Mouse (Mus musculus): ENCODE results near the gene Hbb-bh1. TPM values are rescaled to one million over a fixed set of nuclear protein-coding genes. Genes with fewer than 3 reads are reported as not detected.
"Not testable (repeated sequence)": the region's sequence is repeated elsewhere in the genome, so short reads cannot be mapped to it uniquely, and the experiment has no call there.

Gene Hbb-bh1
- total and polyA plus RNA-seq, 2 experiments from 2014 or later: not detected

- no peak overlapping the region for H3K4me3 ChIP-seq (ENCODE audit: low read depth, low read length)
- H3K27me3 ChIP-seq (ENCODE audit: insufficient read depth, low read length): no peaks in the 10 kb centered on the region
- DNase-seq: no peak
- WGBS: 64% methylated on average over 3 of the region's 3 CpGs
- H3K36me3 ChIP-seq (ENCODE audit: insufficient read depth): no peaks in the 10 kb centered on the region
- H3K4me1 ChIP-seq (ENCODE audit: insufficient read depth): no peaks in the 10 kb centered on the region
- no peak overlapping the region for H3K27ac ChIP-seq (ENCODE audit: low read depth, low read length)
- TF ChIP-seq CTCF (IDR thresholded peaks at IDR 0.05; ENCODE audit: low read depth): no peak
- no peaks in the 10 kb centered on the region for H3K9me3 ChIP-seq (ENCODE audit: low read length)
- no peak for ATAC-seq
- no peak overlapping the region for H3K4me2 ChIP-seq (ENCODE audit: low read depth)
- no peak overlapping the region for H3K9ac ChIP-seq
Measured at GRCm38 (mm10) chr7:103826255-103826887, 16.6 kb downstream of the Hbb-bh1 start.

DNA sequence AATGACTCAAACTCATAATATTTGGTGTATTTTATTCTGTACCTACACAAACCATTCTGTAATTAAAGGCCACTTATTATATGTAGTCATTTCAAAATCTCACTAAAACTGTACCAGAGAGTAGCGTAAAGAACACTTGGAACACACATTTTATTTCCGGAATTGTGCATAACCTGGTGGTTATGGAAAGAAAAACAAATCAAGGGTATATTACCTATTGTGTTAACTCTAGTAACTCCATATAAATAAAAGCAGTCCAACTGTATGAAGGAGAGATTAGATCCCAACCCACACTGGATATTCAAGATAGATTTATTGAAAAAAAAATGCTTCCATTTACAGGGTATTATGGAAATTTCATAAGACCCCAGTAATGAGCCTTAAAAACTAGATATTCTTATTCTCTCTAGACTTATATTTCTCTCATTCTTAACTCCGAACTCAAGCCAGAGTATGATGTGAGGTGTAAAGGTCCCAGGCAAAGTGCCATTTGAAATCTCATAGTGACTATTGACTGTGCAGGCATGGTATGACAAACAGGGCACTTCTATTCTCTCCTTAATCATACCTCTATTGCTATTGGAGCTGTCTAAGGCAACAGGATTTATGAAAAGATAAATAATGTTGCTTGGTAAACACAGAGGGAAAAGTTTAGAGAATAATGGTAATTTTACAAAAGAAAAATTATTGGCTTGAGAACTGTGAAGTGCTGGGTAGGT, 17.3 kb downstream of the Hbb-bh1 start:
- H3K9me3 ChIP-seq (ENCODE audit: low read length): no peaks in the 10 kb centered on the region
- no peak overlapping the region for H3K9ac ChIP-seq
- no peak overlapping the region for H3K4me3 ChIP-seq (ENCODE audit: low read depth, low read length)
- no peak overlapping the region for H3K4me2 ChIP-seq (ENCODE audit: low read depth)
- ATAC-seq (no peak), DNase-seq (no peak)
- 91% methylated on average over 3 of the region's 3 CpGs for WGBS
- no peak for TF ChIP-seq CTCF (IDR thresholded peaks at IDR 0.05; ENCODE audit: low read depth)
- H3K27ac ChIP-seq (ENCODE audit: low read depth, low read length): no peak overlapping the region
- H3K4me1 ChIP-seq (ENCODE audit: insufficient read depth): no peaks in the 10 kb centered on the region
- H3K36me3 ChIP-seq (ENCODE audit: insufficient read depth): no peaks in the 10 kb centered on the region
- no peaks in the 10 kb centered on the region for H3K27me3 ChIP-seq (ENCODE audit: insufficient read depth, low read length)

DNA sequence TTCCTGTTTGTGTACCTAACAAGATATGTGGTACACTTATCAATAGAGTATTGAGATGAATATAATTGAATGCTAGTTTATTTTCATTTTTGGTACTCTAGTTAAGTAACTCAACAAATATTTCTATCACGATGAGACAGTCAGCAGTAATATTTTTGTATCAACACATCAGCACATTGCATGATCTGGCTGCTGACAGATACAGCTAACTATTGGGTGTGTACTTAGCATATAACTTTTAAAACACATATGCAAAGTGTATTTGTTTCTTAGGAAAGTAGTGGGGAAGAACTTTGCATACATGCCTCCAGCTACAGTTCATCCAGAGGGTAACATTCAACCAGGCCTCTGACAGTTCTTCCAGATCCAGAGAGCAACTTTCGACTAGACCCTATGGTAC, 18.4 kb downstream of the Hbb-bh1 start:
- TF ChIP-seq CTCF (IDR thresholded peaks at IDR 0.05; ENCODE audit: low read depth): no peak
- no peaks in the 10 kb centered on the region for H3K27me3 ChIP-seq (ENCODE audit: insufficient read depth, low read length)

GRCm38 (mm10) chr7:103815085-103815484, 27.9 kb downstream of the Hbb-bh1 start:
- DNase-seq; H3K4me2 ChIP-seq (ENCODE audit: low read depth); H3K4me1 ChIP-seq (ENCODE audit: insufficient read depth); H3K36me3 ChIP-seq (ENCODE audit: insufficient read depth); H3K4me3 ChIP-seq (ENCODE audit: low read depth, low read length); ATAC-seq; H3K27ac ChIP-seq (ENCODE audit: low read depth, low read length); H3K9ac ChIP-seq; H3K27me3 ChIP-seq (ENCODE audit: insufficient read depth, low read length); H3K9me3 ChIP-seq (ENCODE audit: low read length): not testable (repeated sequence)
- 91% methylated on average over 1 of the region's 2 CpGs for WGBS

More for the DNA sequence above, 18.4 kb downstream of the Hbb-bh1 start:
- DNase-seq (no peak), ATAC-seq (no peak)
- Histone ChIP-seq H3K36me3 (ENCODE audit: insufficient read depth) (no peaks in the 10 kb centered on the region), H3K27ac (ENCODE audit: low read depth, low read length) (no peak overlapping the region), H3K4me3 (ENCODE audit: low read depth, low read length) (no peak overlapping the region), H3K4me1 (ENCODE audit: insufficient read depth) (no peaks in the 10 kb centered on the region), H3K9me3 (ENCODE audit: low read length) (no peaks in the 10 kb centered on the region), H3K9ac (no peak overlapping the region), H3K4me2 (ENCODE audit: low read depth) (no peak overlapping the region)
- 74% methylated on average over 2 of the region's 2 CpGs for WGBS

DNA sequence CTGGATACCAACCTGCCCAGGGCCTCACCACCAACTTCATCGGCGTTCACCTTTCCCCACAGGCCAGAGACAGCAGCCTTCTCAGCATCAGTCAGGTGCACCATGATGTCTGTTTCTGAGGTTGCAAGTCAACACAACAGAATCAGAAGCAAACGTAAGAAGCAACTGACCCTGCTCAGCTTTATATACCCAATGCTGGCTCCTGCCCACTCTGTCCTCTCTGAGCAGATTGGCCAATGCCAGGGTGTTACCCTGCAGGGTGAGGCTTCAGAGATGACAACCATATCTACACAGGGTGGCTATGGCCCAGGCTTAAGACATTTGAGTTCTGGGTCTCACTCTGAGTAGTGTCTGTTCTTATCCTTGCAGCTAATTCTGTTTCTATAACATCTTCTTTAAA, 29.2 kb downstream of the Hbb-bh1 start, which contains the start of gene Hbb-bt:
Hbb-bt (minus strand) TSS at position 231 of the 400 bp plus-strand sequence.
- DNase-seq (no peak), ATAC-seq (no peak)
- 87% methylated on average over 3 of the region's 3 CpGs for WGBS
- Histone ChIP-seq H3K36me3 (ENCODE audit: insufficient read depth) (no peaks in the 10 kb centered on the region), H3K27ac (ENCODE audit: low read depth, low read length) (no peak within 1 kb of the TSS), H3K4me2 (ENCODE audit: low read depth) (no peak within 1 kb of the TSS), H3K4me3 (ENCODE audit: low read depth, low read length) (no peak within 1 kb of the TSS), H3K9ac (no peak within 1 kb of the TSS), H3K9me3 (ENCODE audit: low read length) (no peaks in the 10 kb centered on the region), H3K27me3 (ENCODE audit: insufficient read depth, low read length) (no peaks in the 10 kb centered on the region), H3K4me1 (ENCODE audit: insufficient read depth) (no peaks in the 10 kb centered on the region)
- no peak for TF ChIP-seq CTCF (IDR thresholded peaks at IDR 0.05; ENCODE audit: low read depth)

DNA sequence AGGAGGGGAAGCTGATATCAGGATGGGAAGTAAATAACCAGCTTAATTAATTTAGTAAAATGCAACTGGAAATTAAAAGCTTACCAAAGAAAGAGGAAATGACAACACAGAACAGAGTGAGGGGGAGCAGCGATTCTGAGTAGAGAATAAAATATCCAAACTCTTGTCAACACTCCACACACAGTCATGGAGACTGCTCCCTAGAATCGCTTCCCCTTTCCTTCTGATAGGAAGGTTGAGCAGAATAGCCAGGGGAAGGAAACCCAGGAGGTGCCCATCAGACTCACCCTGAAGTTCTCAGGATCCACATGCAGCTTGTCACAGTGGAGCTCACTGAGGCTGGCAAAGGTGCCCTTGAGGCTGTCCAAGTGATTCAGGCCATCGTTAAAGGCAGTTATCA, 29.8 kb downstream of the Hbb-bh1 start:
- no CpG with 5 or more reads among the region's 3 CpGs for WGBS
- not testable (repeated sequence) for H3K36me3 ChIP-seq (ENCODE audit: insufficient read depth)

GRCm38 (mm10) chr7:103812174-103812573, 30.8 kb downstream of the Hbb-bh1 start:
- Histone ChIP-seq H3K4me1 (ENCODE audit: insufficient read depth) (no peaks in the 10 kb centered on the region), H3K4me2 (ENCODE audit: low read depth) (no peak overlapping the region), H3K27me3 (ENCODE audit: insufficient read depth, low read length) (no peaks in the 10 kb centered on the region), H3K9ac (no peak overlapping the region), H3K36me3 (ENCODE audit: insufficient read depth) (no peaks in the 10 kb centered on the region), H3K4me3 (ENCODE audit: low read depth, low read length) (no peak overlapping the region), H3K27ac (ENCODE audit: low read depth, low read length) (no peak overlapping the region), H3K9me3 (ENCODE audit: low read length) (no peaks in the 10 kb centered on the region)
- ATAC-seq (no peak), DNase-seq (no peak)
- WGBS: 62% methylated on average over 1 of the region's 1 CpGs
- no peak for TF ChIP-seq CTCF (IDR thresholded peaks at IDR 0.05; ENCODE audit: low read depth)

More for the DNA sequence above, 29.8 kb downstream of the Hbb-bh1 start:
- not testable (repeated sequence) for H3K9me3 ChIP-seq (ENCODE audit: low read length); H3K27ac ChIP-seq (ENCODE audit: low read depth, low read length); H3K27me3 ChIP-seq (ENCODE audit: insufficient read depth, low read length); H3K4me1 ChIP-seq (ENCODE audit: insufficient read depth); DNase-seq; ATAC-seq; H3K9ac ChIP-seq; H3K4me2 ChIP-seq (ENCODE audit: low read depth); H3K4me3 ChIP-seq (ENCODE audit: low read depth, low read length)

All from forebrain, postnatal 0 days (tissue).